Mouse (Mus musculus) lung, embryonic 14.5 days (tissue): ENCODE measurements at regions not wholly inside any gene's neighbourhood (a gene's known extent, or its start where the extent isn't known, plus 50 kb on each side); places are given as distances from the start of the nearest gene placed in this dataset.
A peak's percentile ranks its signal among the peaks of the same experiment; 100 is the strongest.

Experiments
- ATAC-seq: fragments of 200-750 bp; cut with Nextera tagmentation; 2 replicates; pipeline ENCODE4 v1.8.0; 2017; ENCODE audit warnings: mild to moderate bottlenecking, moderate TSS enrichment, moderate library complexity; ENCODE audit not compliant: insufficient read depth
- DNase-seq: peaks from one replicate; pipeline ENCODE4 v3.0.0-alpha.2; 2015
- H3K27ac ChIP-seq: fragments of 300-500 bp; sonication (generic); 2 replicates; pipeline ENCODE4 v1.5.1; 2014; ENCODE audit warnings: low read depth, mild to moderate bottlenecking, moderate library complexity
- H3K27me3 ChIP-seq: fragments of 300-500 bp; sonication (generic); 2 replicates; pipeline ENCODE4 v1.6.1; 2014; ENCODE audit warnings: low read length, control low read depth; ENCODE audit not compliant: insufficient read depth
- H3K36me3 ChIP-seq: fragments of 300-500 bp; sonication (generic); 2 replicates; pipeline ENCODE4 v1.6.1; 2014; ENCODE audit warnings: control low read depth; ENCODE audit not compliant: insufficient read depth
- H3K4me1 ChIP-seq: fragments of 300-500 bp; sonication (generic); 2 replicates; pipeline ENCODE4 v1.6.1; 2014; ENCODE audit warnings: antibody characterized with exemption, control low read depth; ENCODE audit not compliant: insufficient read depth
- H3K4me2 ChIP-seq: fragments of 300-500 bp; sonication (generic); 2 replicates; pipeline ENCODE4 v1.6.1; 2014; ENCODE audit warnings: mild to moderate bottlenecking
- H3K4me3 ChIP-seq: fragments of 300-500 bp; sonication (generic); 2 replicates; pipeline ENCODE4 v1.5.1; 2014; ENCODE audit warnings: low read depth, low read length
- H3K9ac ChIP-seq: fragments of 300-500 bp; sonication (generic); 2 replicates; pipeline ENCODE4 v1.6.1; 2014
- H3K9me3 ChIP-seq: fragments of 300-500 bp; sonication (generic); 2 replicates; pipeline ENCODE4 v1.6.1; 2016; ENCODE audit warnings: low read depth, low read length, control low read depth
- CTCF ChIP-seq: IDR thresholded peaks from 2 replicates; pipeline ENCODE4 v1.5.1; 2016; ENCODE audit warnings: antibody characterized with exemption, low read depth
- WGBS: fragments of 180-500 bp; shearing (Covaris S2); extraction: QIAGEN DNeasy Blood & Tissue Kit; methylation state at CpG from one replicate; pipeline ENCODE4 v1.1.7; 2014; 5-methylcytosine and 5-hydroxymethylcytosine counted together

- Histone ChIP-seq H3K9ac (no peak overlapping the region), H3K4me3 (no peak overlapping the region), H3K4me1 (no peaks in the 10 kb centered on the region), H3K27ac (no peak overlapping the region), H3K9me3 (no peaks in the 10 kb centered on the region), H3K4me2 (no peak overlapping the region), H3K27me3 (no peaks in the 10 kb centered on the region), H3K36me3 (no peaks in the 10 kb centered on the region)
- TF ChIP-seq CTCF = no peak
- DNase-seq (no peak), ATAC-seq (no peak)
Measured at GRCm38 (mm10) chr14:71113198-71113597, 513.6 kb upstream of the Fam160b2 start.

DNA sequence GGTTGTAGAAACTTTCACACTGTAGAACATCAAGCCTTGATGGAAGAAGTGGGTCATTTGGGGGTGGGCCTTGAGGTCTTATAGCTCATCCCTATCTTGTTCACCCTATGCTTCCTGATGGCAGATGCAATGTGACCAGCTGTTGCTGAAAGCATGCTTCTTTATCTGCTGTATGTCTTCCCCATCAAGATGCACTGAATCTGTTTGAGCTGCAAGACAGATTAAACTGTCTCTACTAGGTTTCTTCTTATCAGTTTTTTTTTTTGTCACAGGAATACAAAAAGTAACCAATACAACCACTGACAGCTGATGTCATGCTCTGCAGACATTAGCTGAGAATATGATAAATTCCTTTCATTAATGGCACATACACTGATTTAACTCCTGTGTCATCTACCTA lies 505.0 kb upstream of the Fam160b2 start:
- no peak for ATAC-seq

GRCm38 (mm10) chr14:71103955-71104354 lies 504.3 kb upstream of the Fam160b2 start:
- H3K9ac ChIP-seq = no peak overlapping the region
- TF ChIP-seq CTCF = no peak
- ATAC-seq (no peak), DNase-seq (no peak)
- H3K4me2 ChIP-seq = no peak overlapping the region
- WGBS = 83% methylated on average over 5 of the region's 5 CpGs
- H3K4me1 ChIP-seq = no peaks in the 10 kb centered on the region
- no peaks in the 10 kb centered on the region for H3K36me3 ChIP-seq
- H3K27ac ChIP-seq = no peak overlapping the region
- no peak overlapping the region for H3K4me3 ChIP-seq
- no peaks in the 10 kb centered on the region for H3K9me3 ChIP-seq
- H3K27me3 ChIP-seq = no peaks in the 10 kb centered on the region

More for the DNA sequence above, 505.0 kb upstream of the Fam160b2 start:
- DNase-seq = no peak
- Histone ChIP-seq H3K4me3 (no peak overlapping the region), H3K9ac (no peak overlapping the region), H3K4me2 (no peak overlapping the region), H3K27ac (no peak overlapping the region), H3K36me3 (no peaks in the 10 kb centered on the region), H3K27me3 (no peaks in the 10 kb centered on the region), H3K9me3 (no peaks in the 10 kb centered on the region), H3K4me1 (no peaks in the 10 kb centered on the region)
- no peak for TF ChIP-seq CTCF

GRCm38 (mm10) chr14:71095661-71096422 lies 496.2 kb upstream of the Fam160b2 start:
- no peak overlapping the region for H3K4me2 ChIP-seq
- no peaks in the 10 kb centered on the region for H3K36me3 ChIP-seq
- peaks cover 3% of the 10 kb centered on the region; the same call in 1 of the 2 replicates for H3K4me1 ChIP-seq
- H3K27ac ChIP-seq = no peak overlapping the region
- TF ChIP-seq CTCF = no peak
- 46% methylated on average over 7 of the region's 7 CpGs for WGBS
- H3K4me3 ChIP-seq = no peak overlapping the region
- no peak for ATAC-seq
- H3K9me3 ChIP-seq = no peaks in the 10 kb centered on the region
- H3K9ac ChIP-seq = no peak overlapping the region
- no peaks in the 10 kb centered on the region for H3K27me3 ChIP-seq
- DNase-seq = peak; percentile 55

DNA sequence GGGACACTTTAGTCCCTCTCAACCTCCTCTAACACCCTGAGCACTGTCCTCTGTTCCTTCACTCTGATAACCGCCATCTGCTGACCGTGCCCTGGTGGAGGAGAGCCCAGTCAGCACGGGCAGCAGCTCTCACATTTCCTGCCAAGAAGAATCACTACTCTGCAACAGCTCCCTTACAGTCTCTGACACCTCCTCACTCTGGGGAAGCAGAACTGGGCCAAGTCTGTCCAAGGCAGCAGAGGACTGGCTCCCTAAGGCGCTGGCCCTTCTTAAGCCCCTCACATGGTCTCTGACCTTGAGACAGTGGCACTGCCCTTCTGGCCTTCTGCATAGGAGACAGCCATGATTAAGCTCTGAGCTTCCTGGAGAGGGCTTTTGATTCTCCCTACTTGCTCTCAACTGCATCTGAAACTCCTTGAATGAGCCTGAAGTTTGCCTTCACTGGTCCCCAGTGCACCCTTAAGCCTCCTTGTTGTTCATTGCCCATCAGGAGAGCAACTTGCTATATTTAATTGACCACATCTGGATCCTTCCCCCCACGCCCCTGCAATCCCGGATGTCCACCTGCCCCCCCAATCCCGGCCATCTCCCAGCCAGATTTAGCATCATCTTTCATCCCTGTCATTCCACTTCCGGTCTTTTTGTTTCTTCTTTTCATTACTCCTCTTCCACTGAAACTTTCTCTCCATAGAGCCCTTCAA lies 493.1 kb upstream of the Fam160b2 start:
- no peak overlapping the region for H3K4me2 ChIP-seq
- peak; percentile 76 for DNase-seq
- no peaks in the 10 kb centered on the region for H3K9me3 ChIP-seq
- H3K9ac ChIP-seq = no peak overlapping the region
- peak overlapping the region; percentile 3; the same call in 1 of the 2 replicates for H3K27ac ChIP-seq
- 32% methylated on average over 8 of the region's 8 CpGs for WGBS
- peaks cover 3% of the 10 kb centered on the region; the same call in 1 of the 2 replicates for H3K4me1 ChIP-seq
- no peaks in the 10 kb centered on the region for H3K27me3 ChIP-seq
- no peak for TF ChIP-seq CTCF
- no peak overlapping the region for H3K4me3 ChIP-seq
- ATAC-seq = peak; percentile 92
- H3K36me3 ChIP-seq = no peaks in the 10 kb centered on the region

DNA sequence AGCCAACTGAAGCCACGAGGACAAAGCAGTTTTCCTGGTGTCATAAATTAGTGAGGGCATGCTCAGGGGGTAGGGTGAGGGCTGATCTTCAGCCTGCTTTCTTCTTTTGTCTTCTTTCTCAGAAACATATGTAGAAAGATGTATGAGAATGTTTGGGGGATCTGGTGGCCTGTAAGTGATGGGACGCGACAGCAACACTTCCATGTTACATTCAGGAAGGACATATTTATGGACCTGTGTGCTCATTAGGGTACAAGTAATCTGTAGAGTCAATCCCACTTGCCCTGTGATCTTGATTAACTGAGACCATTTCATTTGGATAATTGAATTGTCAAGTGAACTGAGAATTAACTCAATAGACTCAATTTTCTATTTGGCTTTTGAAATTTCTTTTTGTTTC lies 486.1 kb upstream of the Fam160b2 start:
- no peak for ATAC-seq
- Histone ChIP-seq H3K27me3 (no peaks in the 10 kb centered on the region), H3K36me3 (no peaks in the 10 kb centered on the region), H3K9ac (no peak overlapping the region), H3K27ac (no peak overlapping the region), H3K4me2 (no peak overlapping the region), H3K4me1 (no peaks in the 10 kb centered on the region), H3K4me3 (no peak overlapping the region), H3K9me3 (no peaks in the 10 kb centered on the region)
- TF ChIP-seq CTCF = no peak
- 78% methylated on average over 3 of the region's 3 CpGs for WGBS
- no peak for DNase-seq

GRCm38 (mm10) chr14:71082327-71082726 lies 482.7 kb upstream of the Fam160b2 start:
- no peak for TF ChIP-seq CTCF
- Histone ChIP-seq H3K27me3 (no peaks in the 10 kb centered on the region), H3K9ac (no peak overlapping the region), H3K4me2 (no peak overlapping the region), H3K36me3 (no peaks in the 10 kb centered on the region), H3K27ac (no peak overlapping the region), H3K4me3 (no peak overlapping the region), H3K4me1 (no peaks in the 10 kb centered on the region), H3K9me3 (no peaks in the 10 kb centered on the region)
- ATAC-seq (no peak), DNase-seq (no peak)
